Mouse (Mus musculus) cerebellum, adult 2 months (tissue): Measurements from ENCODE around the gene Rangrf.
"Not testable (repeated sequence)": the region's sequence is repeated elsewhere in the genome, so short reads cannot be mapped to it uniquely, and the experiment has no call there.

Experiments used
- CTCF ChIP-seq: fragments of 200-500 bp; IDR thresholded peaks from 2 replicates; pipeline ENCODE4 v1.5.1; 2011; ENCODE audit warnings: low read depth, mild to moderate bottlenecking, control low read depth, low read length, moderate library complexity, borderline replicate concordance; ENCODE audit not compliant: insufficient read depth
- POLR2A ChIP-seq: fragments of 200-500 bp; IDR thresholded peaks from 2 replicates; pipeline ENCODE4 v1.6.1; 2011; ENCODE audit warnings: low read length, control low read depth, borderline replicate concordance; ENCODE audit not compliant: insufficient read depth

GRCm38 (mm10) chr11:69006575-69006974 is 31.6 kb upstream of the Rangrf start:
- not testable (repeated sequence) for TF ChIP-seq POLR2A, CTCF
